Mouse (Mus musculus): Measurements from ENCODE around the gene Anks3.
A peak's percentile ranks its signal among the peaks of the same experiment; 100 is the strongest.

Anks3 gene

GRCm38 (mm10) chr16:4968426-4968825, 4.4 kb upstream of the Anks3 start:
- DNase-seq (ENCODE audit: low spot score), result no peak

GRCm38 (mm10) chr16:4965392-4966129, 1.6 kb upstream of the Anks3 start:
- no peak for DNase-seq (ENCODE audit: low spot score)

DNA sequence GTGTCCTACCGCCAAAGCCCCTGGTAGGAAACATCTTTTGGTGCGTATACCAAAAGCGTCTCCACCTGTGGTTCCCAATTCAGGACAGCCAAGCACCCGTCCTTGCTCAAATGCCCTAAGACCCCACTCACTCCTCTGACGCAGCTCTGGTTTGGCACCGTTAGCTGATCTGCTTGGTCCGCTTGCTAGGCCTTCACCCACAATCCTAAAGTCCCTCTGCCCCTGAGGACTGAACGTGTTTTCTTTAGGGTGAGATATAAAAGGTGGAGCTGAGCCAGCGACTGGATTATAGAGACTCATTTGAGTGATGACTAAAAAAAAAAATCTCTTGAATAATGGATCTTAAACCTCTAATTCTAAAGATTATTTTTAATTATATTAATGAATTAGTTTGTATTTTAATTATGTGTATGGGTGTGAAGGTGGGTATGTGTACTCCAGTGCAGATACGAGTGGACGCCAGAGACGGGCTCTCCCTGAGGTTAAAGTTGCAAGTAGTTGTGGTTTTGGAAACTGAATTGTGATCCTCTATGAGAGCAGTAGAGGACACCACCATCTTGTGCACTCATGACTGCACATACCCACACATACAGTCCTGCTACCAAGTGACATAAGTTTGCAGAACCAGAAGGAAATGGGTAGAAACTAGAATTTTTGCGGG, 856 bp upstream of the Anks3 start:
- DNase-seq (ENCODE audit: low spot score), result no peak

DNA sequence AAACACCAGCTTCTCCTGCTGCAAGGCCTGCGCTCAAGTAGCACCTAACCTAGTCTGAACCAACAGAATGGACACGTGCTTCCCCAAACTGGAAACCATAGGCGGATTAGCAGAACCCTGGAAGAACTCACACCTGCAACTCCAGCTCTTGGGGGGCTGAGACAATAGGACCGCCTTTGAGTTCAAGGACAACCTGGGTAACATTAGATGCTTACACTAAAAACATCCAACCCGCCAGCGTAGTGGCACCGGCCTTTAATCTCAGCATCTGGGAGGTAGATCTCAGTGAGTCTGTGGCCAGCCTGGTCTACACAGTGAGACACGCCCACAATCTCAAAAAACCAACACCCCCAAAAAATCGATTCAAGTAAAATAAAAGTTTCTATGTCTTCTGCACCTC, 659 bp downstream of the Anks3 start:
- DNase-seq (ENCODE audit: low spot score), result no peak

DNA sequence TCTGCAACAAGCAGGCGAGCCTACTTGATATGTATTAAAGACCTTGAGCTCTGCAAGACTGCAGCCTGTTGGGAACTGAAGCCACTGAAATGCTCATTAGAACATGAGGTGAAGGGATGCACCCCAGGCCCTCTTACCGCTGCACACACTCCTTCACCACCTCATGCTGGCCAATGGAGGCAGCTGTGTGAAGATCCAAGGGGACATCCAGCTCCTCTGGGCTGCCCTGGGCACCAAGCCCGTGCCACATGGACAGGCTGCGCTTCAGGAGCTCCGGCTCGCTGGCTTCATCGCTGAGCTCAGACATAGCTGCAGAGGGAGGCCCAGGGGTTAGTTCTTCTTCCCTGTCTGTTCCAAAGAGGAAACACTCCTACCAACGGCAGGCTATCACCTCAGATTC, 3.7 kb downstream of the Anks3 start:
- DNase-seq (ENCODE audit: low spot score), result no peak

- no peak for DNase-seq (ENCODE audit: low spot score)
Measured at GRCm38 (mm10) chr16:4957446-4957845, 6.6 kb downstream of the Anks3 start.

DNA sequence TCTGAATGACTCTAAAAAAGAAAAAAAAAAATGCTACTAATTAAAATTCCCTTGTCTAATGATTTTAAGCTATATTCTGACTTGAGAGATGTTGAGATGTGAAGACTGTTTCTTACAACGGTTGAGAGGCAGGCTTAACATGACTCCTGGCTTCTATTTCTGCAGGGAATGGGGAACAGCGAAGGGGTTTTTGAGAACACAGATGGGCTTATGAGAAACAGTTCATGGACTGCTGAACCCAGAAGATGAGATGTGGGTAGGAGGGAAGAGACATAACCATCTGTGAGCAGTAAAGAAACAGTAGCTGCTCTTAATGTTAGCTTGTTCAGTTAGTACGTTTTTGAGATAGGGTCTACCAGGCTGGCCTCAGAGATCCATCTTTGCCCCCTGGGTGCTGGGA, 7.4 kb downstream of the Anks3 start:
- no peak for DNase-seq (ENCODE audit: low spot score)

- no peak for DNase-seq (ENCODE audit: low spot score)
Measured at GRCm38 (mm10) chr16:4947378-4947777, 16.6 kb downstream of the Anks3 start.

GRCm38 (mm10) chr16:4946155-4946554, 17.9 kb downstream of the Anks3 start:
- DNase-seq (ENCODE audit: low spot score), result no peak

DNA sequence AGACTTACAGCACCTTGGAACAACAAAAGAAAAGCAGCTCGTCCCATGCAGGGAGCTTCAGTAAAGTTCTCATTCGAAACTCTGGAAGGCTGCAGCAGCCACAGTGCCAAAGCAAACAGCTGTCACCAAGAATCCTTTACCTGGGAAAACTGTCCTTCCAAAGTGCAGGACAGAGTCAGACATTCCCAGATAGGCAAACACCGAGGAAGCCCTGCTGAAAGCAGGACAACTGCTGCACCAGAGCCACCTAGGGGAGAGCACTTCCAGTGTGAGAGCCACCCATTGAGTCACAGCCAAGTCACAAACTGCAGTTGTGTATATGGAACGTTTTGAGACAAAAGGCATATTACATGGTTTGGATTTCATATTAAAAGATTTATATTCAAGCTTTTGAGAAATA, 18.6 kb downstream of the Anks3 start:
- DNase-seq (ENCODE audit: low spot score), result no peak

GRCm38 (mm10) chr16:4943431-4943830, 20.6 kb downstream of the Anks3 start:
- no peak for DNase-seq (ENCODE audit: low spot score)

DNA sequence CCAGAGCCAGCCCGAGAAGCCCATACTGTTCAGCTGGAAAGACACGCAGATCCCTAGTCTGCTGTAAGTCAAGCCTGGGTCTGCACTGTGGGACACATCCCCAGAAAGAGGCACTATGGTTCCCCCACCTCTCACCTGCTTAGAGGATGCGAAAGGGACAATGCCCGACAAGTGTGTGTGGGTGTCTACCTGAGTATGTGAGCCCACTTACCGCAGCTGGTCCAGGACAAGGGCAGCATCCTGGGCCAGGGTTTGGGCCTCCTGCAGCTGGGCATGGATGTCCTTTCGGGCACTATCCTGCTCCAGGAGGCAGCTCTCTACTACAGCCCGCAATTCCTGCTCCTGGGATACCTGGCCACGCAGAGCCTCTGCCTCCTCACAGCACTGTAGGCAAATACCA, 21.1 kb downstream of the Anks3 start:
- DNase-seq (ENCODE audit: low spot score), result no peak

DNA sequence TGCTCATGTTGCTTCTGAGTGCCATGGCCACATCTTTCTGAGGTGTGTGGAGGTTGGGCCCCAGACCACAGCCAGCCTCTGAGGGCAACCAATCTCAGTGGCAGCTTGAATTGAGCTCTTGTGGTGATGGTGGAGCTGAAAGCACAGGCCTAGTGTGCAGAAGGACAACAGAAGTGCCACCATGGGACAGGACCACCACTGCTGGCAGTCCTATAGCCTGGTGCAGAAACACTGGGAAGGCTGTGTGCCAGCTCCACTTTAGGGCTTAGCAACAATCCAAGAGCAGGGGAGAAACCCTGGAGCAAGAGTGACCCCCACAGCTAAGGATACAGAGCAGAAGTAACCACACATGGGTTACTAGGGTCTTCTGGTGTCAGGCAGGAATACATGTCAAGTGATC, 23.0 kb downstream of the Anks3 start:
- no peak for DNase-seq (ENCODE audit: low spot score)

GRCm38 (mm10) chr16:4940311-4940850, 23.6 kb downstream of the Anks3 start:
- no peak for DNase-seq (ENCODE audit: low spot score)

DNA sequence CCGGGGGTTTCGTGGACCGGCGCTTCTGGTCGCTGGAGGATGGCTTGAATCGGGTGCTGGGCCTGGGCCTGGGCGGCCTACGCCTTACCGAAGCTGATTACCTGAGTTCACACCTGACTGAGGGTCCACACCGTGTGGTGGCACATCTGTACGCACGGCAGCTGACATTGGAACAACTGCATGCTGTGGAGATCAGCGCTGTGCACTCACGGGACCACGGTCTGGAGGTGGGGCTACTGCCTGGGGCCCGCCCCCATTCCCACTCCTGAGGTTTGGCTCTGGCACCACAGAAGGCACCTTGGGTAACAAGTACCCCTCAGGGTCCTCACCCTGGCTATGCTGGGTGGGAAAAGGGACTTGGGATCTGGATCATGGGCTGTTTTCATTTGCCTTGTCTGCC, 24.6 kb downstream of the Anks3 start:
- peak; percentile 39 for DNase-seq (ENCODE audit: low spot score)

DNA sequence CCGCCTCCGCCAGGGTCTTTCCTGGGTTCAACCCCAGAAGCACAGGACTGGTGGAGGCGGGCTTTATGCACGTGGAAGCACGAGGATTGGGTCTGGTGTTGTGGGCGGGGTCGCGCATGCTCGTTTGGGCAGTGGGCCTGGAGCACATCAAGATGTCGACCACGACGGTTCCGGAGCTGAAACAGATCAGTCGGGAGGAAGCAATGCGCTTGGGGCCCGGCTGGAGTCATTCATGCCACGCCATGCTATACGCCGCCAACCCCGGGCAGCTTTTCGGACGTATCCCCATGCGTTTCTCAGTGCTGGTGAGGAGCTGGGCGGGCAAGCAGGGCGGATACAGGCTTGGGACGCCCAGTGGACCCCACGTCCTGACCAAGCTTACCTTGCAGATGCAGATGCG, 25.0 kb downstream of the Anks3 start:
- DNase-seq (ENCODE audit: low spot score), result peak; percentile 95

DNA sequence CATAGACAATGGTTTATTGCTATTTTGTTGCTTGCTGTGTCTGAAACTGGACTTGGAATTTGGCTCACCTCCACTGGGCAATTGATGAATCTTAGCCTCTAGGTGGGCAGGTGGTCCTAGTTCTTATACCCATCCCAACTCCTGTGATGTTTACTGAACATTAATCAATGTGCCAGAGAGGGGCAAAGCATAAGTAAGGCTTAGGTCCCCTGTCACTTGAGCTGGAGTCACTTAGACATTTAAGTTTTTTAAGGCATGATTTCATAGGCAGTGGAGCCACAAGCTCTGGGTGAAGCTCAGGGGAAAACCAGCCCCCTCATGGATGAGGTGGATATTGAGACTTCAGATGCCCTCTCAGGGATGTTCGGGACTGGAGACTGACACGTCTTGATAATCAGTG, 25.5 kb downstream of the Anks3 start, which contains the start of gene Nudt16l1:
Nudt16l1 (plus strand) TSS at position 301 of the 400 bp plus-strand sequence.
- no peak for DNase-seq (ENCODE audit: low spot score)

GRCm38 (mm10) chr16:4937351-4938190, 26.4 kb downstream of the Anks3 start:
- DNase-seq (ENCODE audit: low spot score), result no peak

DNA sequence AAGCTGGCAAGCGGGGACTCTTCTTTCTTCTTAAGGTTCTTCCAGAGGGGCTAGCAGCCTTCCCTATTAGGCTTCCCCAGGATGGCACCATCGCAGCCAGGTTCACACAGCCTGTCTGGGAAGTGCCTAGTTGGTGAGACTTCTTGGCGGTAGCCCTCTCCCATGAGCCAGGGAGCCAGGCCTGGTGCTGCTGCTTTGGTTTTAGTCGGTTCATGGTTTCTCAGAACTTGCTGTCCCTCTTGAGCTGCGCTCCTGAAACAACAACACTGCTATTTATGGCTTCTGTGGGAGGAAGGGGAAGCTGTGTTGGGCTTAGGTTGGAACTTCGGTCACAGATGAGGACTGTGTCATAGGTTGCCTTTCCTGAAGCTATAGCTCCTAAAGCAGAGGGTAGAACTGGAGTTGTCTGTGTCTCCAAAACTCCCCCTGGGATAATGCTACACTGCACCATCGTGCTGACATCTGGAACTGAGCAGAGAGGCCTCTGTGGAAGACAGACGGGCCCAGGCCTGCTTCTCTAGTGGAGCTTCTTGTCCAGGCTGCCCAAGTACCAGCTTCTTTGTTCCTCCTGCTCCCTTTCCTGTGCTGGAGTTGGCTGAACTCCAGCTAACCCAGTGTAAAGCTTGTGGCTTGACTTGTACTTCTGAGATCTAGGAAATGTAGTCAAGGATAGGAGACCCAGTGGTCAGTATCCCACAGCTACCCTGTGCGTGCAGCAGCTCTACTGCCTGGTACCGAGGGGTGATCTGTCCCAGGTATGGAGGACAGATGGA, 27.9 kb downstream of the Anks3 start:
- DNase-seq (ENCODE audit: low spot score), result no peak

DNA sequence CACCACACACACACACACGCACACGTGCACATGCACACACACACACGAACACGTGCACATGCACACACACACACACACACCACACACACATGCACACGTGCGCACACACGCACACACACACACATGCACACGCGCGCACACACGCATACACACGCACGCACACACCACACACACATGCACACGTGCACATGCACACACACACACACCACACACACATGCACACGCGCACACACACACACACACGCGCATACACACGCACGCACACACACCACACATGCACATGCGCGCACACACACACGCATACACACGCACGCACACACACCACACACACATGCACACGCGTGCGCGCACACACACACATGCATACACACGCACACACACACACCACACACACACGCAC, 28.6 kb downstream of the Anks3 start:
- no peak for DNase-seq (ENCODE audit: low spot score)

- peak; percentile 51 for DNase-seq (ENCODE audit: low spot score)
Measured at GRCm38 (mm10) chr16:4932429-4932828, 31.6 kb downstream of the Anks3 start.

GRCm38 (mm10) chr16:4928474-4928873, 35.5 kb downstream of the Anks3 start:
- DNase-seq (ENCODE audit: low spot score), result no peak
